Mouse (Mus musculus): ENCODE measurements at regions not wholly inside any gene's neighbourhood (a gene's known extent, or its start where the extent isn't known, plus 50 kb on each side); places are given as distances from the start of the nearest gene placed in this dataset.

GRCm38 (mm10) chr16:53186444-53186843 lies 732.6 kb upstream of the Alcam start:
- H3K9ac ChIP-seq: no peak overlapping the region
- no peaks in the 10 kb centered on the region for H3K9me3 ChIP-seq
- ATAC-seq (ENCODE audit: borderline replicate concordance, extremely low read depth, low FRiP score, low TSS enrichment): no peak
- H3K27ac ChIP-seq: 0 out of 2 replicates have a peak overlapping the region, but pooled peaks have one; percentile 15
- H3K4me2 ChIP-seq: no peak overlapping the region
- H3K4me1 ChIP-seq: 0 out of 2 replicates have a peak, but pooled peaks cover 3% of the 10 kb centered on the region
- WGBS: 19% methylated on average over 3 of the region's 3 CpGs
- no peaks in the 10 kb centered on the region for H3K27me3 ChIP-seq
- H3K4me3 ChIP-seq: no peak overlapping the region
- no peaks in the 10 kb centered on the region for H3K36me3 ChIP-seq

- no peaks in the 10 kb centered on the region for H3K4me1 ChIP-seq
- no peak overlapping the region for H3K4me3 ChIP-seq
- H3K4me2 ChIP-seq: no peak overlapping the region
- no peak overlapping the region for H3K9ac ChIP-seq
- no peaks in the 10 kb centered on the region for H3K9me3 ChIP-seq
- H3K27me3 ChIP-seq: no peaks in the 10 kb centered on the region
- no peak overlapping the region for H3K27ac ChIP-seq
- ATAC-seq (ENCODE audit: borderline replicate concordance, extremely low read depth, low FRiP score, low TSS enrichment): no peak
- no peaks in the 10 kb centered on the region for H3K36me3 ChIP-seq
Measured at GRCm38 (mm10) chr16:53156352-53156751, 702.5 kb upstream of the Alcam start.

- 33% methylated on average over 2 of the region's 2 CpGs for WGBS
- Histone ChIP-seq H3K4me1 (0 out of 2 replicates have a peak, but pooled peaks cover 3% of the 10 kb centered on the region), H3K4me3 (no peak overlapping the region), H3K27ac (0 out of 2 replicates have a peak overlapping the region, but pooled peaks have one; percentile 33), H3K4me2 (no peak overlapping the region), H3K36me3 (no peaks in the 10 kb centered on the region), H3K27me3 (no peaks in the 10 kb centered on the region), H3K9me3 (no peaks in the 10 kb centered on the region), H3K9ac (no peak overlapping the region)
- ATAC-seq (ENCODE audit: borderline replicate concordance, extremely low read depth, low FRiP score, low TSS enrichment): no peak
Measured at GRCm38 (mm10) chr16:53130677-53131076, 676.8 kb upstream of the Alcam start.

- no peaks in the 10 kb centered on the region for H3K36me3 ChIP-seq
- ATAC-seq (ENCODE audit: borderline replicate concordance, extremely low read depth, low FRiP score, low TSS enrichment): no peak
- 47% methylated on average over 3 of the region's 3 CpGs for WGBS
Measured at GRCm38 (mm10) chr16:53108726-53109125, 654.9 kb upstream of the Alcam start.

GRCm38 (mm10) chr16:53095396-53095929 lies 641.6 kb upstream of the Alcam start:
- no peak for ATAC-seq (ENCODE audit: borderline replicate concordance, extremely low read depth, low FRiP score, low TSS enrichment)
- WGBS: 33% methylated on average over 2 of the region's 2 CpGs
- no peak overlapping the region for H3K27ac ChIP-seq

More at GRCm38 (mm10) chr16:53108726-53109125, 654.9 kb upstream of the Alcam start:
- Histone ChIP-seq H3K4me1 (no peaks in the 10 kb centered on the region), H3K4me3 (no peak overlapping the region), H3K9me3 (no peaks in the 10 kb centered on the region), H3K9ac (no peak overlapping the region), H3K27me3 (no peaks in the 10 kb centered on the region), H3K27ac (no peak overlapping the region), H3K4me2 (no peak overlapping the region)

GRCm38 (mm10) chr16:53073856-53074568 lies 620.1 kb upstream of the Alcam start:
- Histone ChIP-seq H3K4me2 (no peak overlapping the region), H3K27me3 (no peaks in the 10 kb centered on the region), H3K9ac (no peak overlapping the region), H3K4me1 (no peaks in the 10 kb centered on the region), H3K4me3 (no peak overlapping the region), H3K36me3 (no peaks in the 10 kb centered on the region), H3K9me3 (no peaks in the 10 kb centered on the region), H3K27ac (no peak overlapping the region)
- no peak for ATAC-seq (ENCODE audit: borderline replicate concordance, extremely low read depth, low FRiP score, low TSS enrichment)
- 70% methylated on average over 6 of the region's 6 CpGs for WGBS

More at GRCm38 (mm10) chr16:53095396-53095929, 641.6 kb upstream of the Alcam start:
- Histone ChIP-seq H3K4me3 (no peak overlapping the region), H3K9me3 (no peaks in the 10 kb centered on the region), H3K27me3 (no peaks in the 10 kb centered on the region), H3K4me2 (no peak overlapping the region), H3K36me3 (no peaks in the 10 kb centered on the region), H3K4me1 (no peaks in the 10 kb centered on the region), H3K9ac (no peak overlapping the region)

- no peak overlapping the region for H3K4me3 ChIP-seq
- no peaks in the 10 kb centered on the region for H3K36me3 ChIP-seq
- no peaks in the 10 kb centered on the region for H3K9me3 ChIP-seq
- no peaks in the 10 kb centered on the region for H3K4me1 ChIP-seq
- H3K27me3 ChIP-seq: no peaks in the 10 kb centered on the region
- no peak overlapping the region for H3K27ac ChIP-seq
- 84% methylated on average over 9 of the region's 9 CpGs for WGBS
- H3K9ac ChIP-seq: no peak overlapping the region
- H3K4me2 ChIP-seq: no peak overlapping the region
- ATAC-seq (ENCODE audit: borderline replicate concordance, extremely low read depth, low FRiP score, low TSS enrichment): no peak
Measured at GRCm38 (mm10) chr16:53071887-53072682, 618.2 kb upstream of the Alcam start.

GRCm38 (mm10) chr16:53064151-53064550 lies 610.3 kb upstream of the Alcam start:
- no peaks in the 10 kb centered on the region for H3K27me3 ChIP-seq
- H3K27ac ChIP-seq: no peak overlapping the region
- H3K4me2 ChIP-seq: no peak overlapping the region
- no peaks in the 10 kb centered on the region for H3K36me3 ChIP-seq
- H3K4me1 ChIP-seq: no peaks in the 10 kb centered on the region
- H3K9me3 ChIP-seq: no peaks in the 10 kb centered on the region
- 73% methylated on average over 3 of the region's 3 CpGs for WGBS
- no peak for ATAC-seq (ENCODE audit: borderline replicate concordance, extremely low read depth, low FRiP score, low TSS enrichment)
- no peak overlapping the region for H3K4me3 ChIP-seq
- H3K9ac ChIP-seq: no peak overlapping the region

GRCm38 (mm10) chr16:53063061-53063460 lies 609.2 kb upstream of the Alcam start:
- H3K27me3 ChIP-seq: no peaks in the 10 kb centered on the region
- WGBS: 43% methylated on average over 5 of the region's 5 CpGs
- no peaks in the 10 kb centered on the region for H3K36me3 ChIP-seq
- H3K27ac ChIP-seq: no peak overlapping the region
- H3K9me3 ChIP-seq: no peaks in the 10 kb centered on the region
- H3K4me3 ChIP-seq: no peak overlapping the region
- H3K9ac ChIP-seq: no peak overlapping the region
- H3K4me1 ChIP-seq: no peaks in the 10 kb centered on the region
- no peak overlapping the region for H3K4me2 ChIP-seq
- ATAC-seq (ENCODE audit: borderline replicate concordance, extremely low read depth, low FRiP score, low TSS enrichment): no peak

- no peaks in the 10 kb centered on the region for H3K36me3 ChIP-seq
- H3K27ac ChIP-seq: no peak overlapping the region
- ATAC-seq (ENCODE audit: borderline replicate concordance, extremely low read depth, low FRiP score, low TSS enrichment): no peak
- H3K4me3 ChIP-seq: no peak overlapping the region
- WGBS: 63% methylated on average over 1 of the region's 1 CpGs
- no peaks in the 10 kb centered on the region for H3K4me1 ChIP-seq
- no peaks in the 10 kb centered on the region for H3K27me3 ChIP-seq
- H3K9me3 ChIP-seq: no peaks in the 10 kb centered on the region
- H3K4me2 ChIP-seq: no peak overlapping the region
- no peak overlapping the region for H3K9ac ChIP-seq
Measured at GRCm38 (mm10) chr16:53026056-53026455, 572.2 kb upstream of the Alcam start.

- no peak overlapping the region for H3K4me2 ChIP-seq
- no peaks in the 10 kb centered on the region for H3K36me3 ChIP-seq
- H3K4me3 ChIP-seq: no peak overlapping the region
- no peaks in the 10 kb centered on the region for H3K27me3 ChIP-seq
- ATAC-seq (ENCODE audit: borderline replicate concordance, extremely low read depth, low FRiP score, low TSS enrichment): peak; percentile 70; the same call in 1 of the 2 replicates
- no peaks in the 10 kb centered on the region for H3K9me3 ChIP-seq
- no peaks in the 10 kb centered on the region for H3K4me1 ChIP-seq
- H3K27ac ChIP-seq: no peak overlapping the region
- H3K9ac ChIP-seq: no peak overlapping the region
- 58% methylated on average over 1 of the region's 1 CpGs for WGBS
Measured at GRCm38 (mm10) chr16:53011847-53012246, 558.0 kb upstream of the Alcam start.

GRCm38 (mm10) chr16:52988852-52989397 lies 535.1 kb upstream of the Alcam start:
- no peak for ATAC-seq (ENCODE audit: borderline replicate concordance, extremely low read depth, low FRiP score, low TSS enrichment)
- Histone ChIP-seq H3K4me3 (no peak overlapping the region), H3K4me1 (no peaks in the 10 kb centered on the region), H3K9ac (no peak overlapping the region), H3K4me2 (no peak overlapping the region), H3K36me3 (no peaks in the 10 kb centered on the region), H3K27ac (no peak overlapping the region), H3K27me3 (no peaks in the 10 kb centered on the region), H3K9me3 (no peaks in the 10 kb centered on the region)
- 38% methylated on average over 1 of the region's 1 CpGs for WGBS

Data from lung, embryonic 15.5 days (tissue).